Mouse (Mus musculus): Measurements from ENCODE around the gene Meis2. TPM values are rescaled to one million over a fixed set of nuclear protein-coding genes. Genes with fewer than 3 reads are reported as not detected.

Meis2 gene
- polyA plus RNA-seq, 1 experiment from 2014 or later = 142 TPM

- ATAC-seq (ENCODE audit: low FRiP score) (no peak), DNase-seq (ENCODE audit: low spot score) (peak; percentile 37)
- WGBS = 7% methylated on average over 10 of the region's 10 CpGs
- no peaks in the 10 kb centered on the region for H3K27me3 ChIP-seq (ENCODE audit: control insufficient read depth, insufficient read depth, low read length)
- H3K9me3 ChIP-seq (ENCODE audit: control insufficient read depth, low read length) = no peaks in the 10 kb centered on the region
- no peaks in the 10 kb centered on the region for H3K36me3 ChIP-seq (ENCODE audit: control insufficient read depth, insufficient read depth, low read length)
- H3K4me1 ChIP-seq (replicated peaks; ENCODE audit: control insufficient read depth, insufficient read depth, low read length) = peaks cover 3% of the 10 kb centered on the region
- peak overlapping the region; percentile 90 for H3K4me3 ChIP-seq (ENCODE audit: low read depth, low read length)
- peak overlapping the region; percentile 66 for H3K4me2 ChIP-seq (replicated peaks; ENCODE audit: low read depth, low read length)
- peak overlapping the region; percentile 88 for H3K9ac ChIP-seq (ENCODE audit: low read depth, low read length)
- H3K27ac ChIP-seq (ENCODE audit: low read depth, low read length) = peak overlapping the region; percentile 74
These were observed 5.2 kb upstream of the Meis2 start for GRCm38 (mm10) chr2:116070614-116071425.

DNA sequence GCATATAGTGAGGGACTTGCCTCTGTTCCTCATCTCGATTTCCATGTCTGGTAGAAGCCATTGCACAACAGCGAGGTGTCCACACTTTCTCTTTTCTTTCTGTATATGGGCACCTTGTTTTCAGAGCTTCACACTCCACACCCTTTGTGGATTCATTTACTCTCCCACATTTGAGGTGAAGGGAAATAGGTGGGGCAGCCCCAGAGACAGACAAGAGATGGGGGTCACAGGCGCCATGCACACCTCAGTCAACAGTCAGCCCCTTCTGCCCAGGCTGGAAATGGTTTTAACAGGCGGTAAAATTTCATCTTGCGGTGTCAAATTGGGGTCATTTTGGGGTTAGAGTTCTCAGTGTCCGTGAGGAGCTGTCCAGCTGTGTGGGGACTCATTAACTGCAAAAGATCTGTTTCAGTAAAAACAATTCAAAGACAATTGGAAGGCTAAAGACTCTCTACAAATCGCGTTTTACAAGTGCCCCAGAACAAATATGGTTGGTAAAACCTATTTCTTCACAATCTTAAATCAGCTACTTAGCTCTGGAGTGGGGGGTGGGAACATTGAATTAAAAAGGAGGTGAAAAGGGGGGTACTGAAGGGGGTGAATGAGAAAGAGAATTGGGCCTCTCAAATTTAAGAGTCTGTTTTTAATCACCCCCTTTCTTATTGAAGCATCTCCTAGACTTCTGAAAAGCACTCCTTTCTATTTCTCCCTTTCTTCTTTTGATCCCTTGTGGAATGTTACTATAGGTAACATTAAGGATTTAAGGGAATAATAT lies 4.0 kb upstream of the Meis2 start:
- H3K4me2 ChIP-seq (replicated peaks; ENCODE audit: low read depth, low read length) = peak overlapping the region; percentile 66
- H3K36me3 ChIP-seq (ENCODE audit: control insufficient read depth, insufficient read depth, low read length) = no peaks in the 10 kb centered on the region
- no peaks in the 10 kb centered on the region for H3K9me3 ChIP-seq (ENCODE audit: control insufficient read depth, low read length)
- 1% methylated on average over 8 of the region's 8 CpGs for WGBS
- H3K27me3 ChIP-seq (ENCODE audit: control insufficient read depth, insufficient read depth, low read length) = no peaks in the 10 kb centered on the region
- peak overlapping the region; percentile 88 for H3K9ac ChIP-seq (ENCODE audit: low read depth, low read length)
- DNase-seq (ENCODE audit: low spot score) = peak; percentile 50
- ATAC-seq (ENCODE audit: low FRiP score) = no peak
- peak overlapping the region; percentile 99 for H3K27ac ChIP-seq (ENCODE audit: low read depth, low read length)
- peak overlapping the region; percentile 90 for H3K4me3 ChIP-seq (ENCODE audit: low read depth, low read length)
- no peaks in the 10 kb centered on the region for H3K4me1 ChIP-seq (replicated peaks; ENCODE audit: control insufficient read depth, insufficient read depth, low read length)

GRCm38 (mm10) chr2:116068901-116069300 lies 3.3 kb upstream of the Meis2 start:
- H3K9me3 ChIP-seq (ENCODE audit: control insufficient read depth, low read length) = no peaks in the 10 kb centered on the region
- no peaks in the 10 kb centered on the region for H3K27me3 ChIP-seq (ENCODE audit: control insufficient read depth, insufficient read depth, low read length)
- no peaks in the 10 kb centered on the region for H3K4me1 ChIP-seq (replicated peaks; ENCODE audit: control insufficient read depth, insufficient read depth, low read length)
- peak overlapping the region; percentile 88 for H3K9ac ChIP-seq (ENCODE audit: low read depth, low read length)
- H3K36me3 ChIP-seq (ENCODE audit: control insufficient read depth, insufficient read depth, low read length) = no peaks in the 10 kb centered on the region
- ATAC-seq (ENCODE audit: low FRiP score) (no peak), DNase-seq (ENCODE audit: low spot score) (peak; percentile 25)
- H3K27ac ChIP-seq (ENCODE audit: low read depth, low read length) = peak overlapping the region; percentile 99
- peak overlapping the region; percentile 90 for H3K4me3 ChIP-seq (ENCODE audit: low read depth, low read length)
- 7% methylated on average over 7 of the region's 7 CpGs for WGBS
- H3K4me2 ChIP-seq (replicated peaks; ENCODE audit: low read depth, low read length) = peak overlapping the region; percentile 66

DNA sequence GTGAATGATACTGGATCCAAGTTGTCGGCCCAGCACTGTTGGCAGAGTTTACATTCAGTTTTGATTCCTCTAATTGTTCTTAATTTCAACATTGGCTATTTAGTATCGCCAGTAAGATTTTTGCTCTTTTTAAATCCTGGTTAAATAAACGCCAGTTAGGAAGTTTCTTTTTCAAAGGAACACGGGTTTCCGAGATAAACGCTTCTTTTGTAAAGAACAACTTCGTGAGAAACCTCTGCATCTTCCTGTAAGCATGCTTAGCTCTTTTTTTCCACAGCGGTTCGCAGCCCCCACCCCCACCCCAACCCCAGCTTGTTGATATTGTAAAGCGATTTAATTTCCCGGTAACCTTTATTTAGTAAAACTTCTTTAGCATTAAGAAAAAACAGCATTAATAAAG lies 2.8 kb upstream of the Meis2 start:
- peak overlapping the region; percentile 99 for H3K27ac ChIP-seq (ENCODE audit: low read depth, low read length)
- H3K9ac ChIP-seq (ENCODE audit: low read depth, low read length) = peak overlapping the region; percentile 88
- ATAC-seq (ENCODE audit: low FRiP score) (no peak), DNase-seq (ENCODE audit: low spot score) (no peak)
- WGBS = 1% methylated on average over 11 of the region's 11 CpGs
- no peaks in the 10 kb centered on the region for H3K36me3 ChIP-seq (ENCODE audit: control insufficient read depth, insufficient read depth, low read length)
- peak overlapping the region; percentile 90 for H3K4me3 ChIP-seq (ENCODE audit: low read depth, low read length)
- H3K27me3 ChIP-seq (ENCODE audit: control insufficient read depth, insufficient read depth, low read length) = no peaks in the 10 kb centered on the region
- H3K9me3 ChIP-seq (ENCODE audit: control insufficient read depth, low read length) = no peaks in the 10 kb centered on the region
- H3K4me2 ChIP-seq (replicated peaks; ENCODE audit: low read depth, low read length) = peak overlapping the region; percentile 66
- no peaks in the 10 kb centered on the region for H3K4me1 ChIP-seq (replicated peaks; ENCODE audit: control insufficient read depth, insufficient read depth, low read length)

DNA sequence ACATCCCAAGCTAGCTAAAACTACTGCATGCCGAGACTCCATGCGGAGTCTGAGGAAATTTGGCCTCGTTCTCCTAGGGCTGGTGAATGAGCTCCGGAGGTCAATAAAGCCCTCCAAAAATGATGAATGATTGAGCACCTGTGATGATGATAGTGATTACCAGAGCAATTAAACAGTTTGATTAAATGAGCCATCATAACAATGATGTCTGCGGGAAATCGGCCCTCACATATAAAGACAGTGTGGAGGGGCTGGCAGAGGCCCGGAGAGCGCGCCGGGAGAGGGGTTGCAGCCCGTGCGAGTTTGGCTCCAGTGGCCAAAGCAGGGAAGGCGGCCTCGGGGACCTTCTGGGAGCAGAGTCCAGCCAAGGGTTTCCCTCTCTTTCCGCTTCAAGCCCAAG lies 2.1 kb upstream of the Meis2 start:
- H3K9ac ChIP-seq (ENCODE audit: low read depth, low read length) = peak overlapping the region; percentile 88
- H3K9me3 ChIP-seq (ENCODE audit: control insufficient read depth, low read length) = no peaks in the 10 kb centered on the region
- H3K4me1 ChIP-seq (replicated peaks; ENCODE audit: control insufficient read depth, insufficient read depth, low read length) = no peaks in the 10 kb centered on the region
- peak overlapping the region; percentile 90 for H3K4me3 ChIP-seq (ENCODE audit: low read depth, low read length)
- H3K4me2 ChIP-seq (replicated peaks; ENCODE audit: low read depth, low read length) = peak overlapping the region; percentile 66
- WGBS = under 1% methylated on average over 15 of the region's 15 CpGs
- peak overlapping the region; percentile 99 for H3K27ac ChIP-seq (ENCODE audit: low read depth, low read length)
- ATAC-seq (ENCODE audit: low FRiP score) (no peak), DNase-seq (ENCODE audit: low spot score) (peak; percentile 72)
- no peaks in the 10 kb centered on the region for H3K36me3 ChIP-seq (ENCODE audit: control insufficient read depth, insufficient read depth, low read length)
- no peaks in the 10 kb centered on the region for H3K27me3 ChIP-seq (ENCODE audit: control insufficient read depth, insufficient read depth, low read length)

DNA sequence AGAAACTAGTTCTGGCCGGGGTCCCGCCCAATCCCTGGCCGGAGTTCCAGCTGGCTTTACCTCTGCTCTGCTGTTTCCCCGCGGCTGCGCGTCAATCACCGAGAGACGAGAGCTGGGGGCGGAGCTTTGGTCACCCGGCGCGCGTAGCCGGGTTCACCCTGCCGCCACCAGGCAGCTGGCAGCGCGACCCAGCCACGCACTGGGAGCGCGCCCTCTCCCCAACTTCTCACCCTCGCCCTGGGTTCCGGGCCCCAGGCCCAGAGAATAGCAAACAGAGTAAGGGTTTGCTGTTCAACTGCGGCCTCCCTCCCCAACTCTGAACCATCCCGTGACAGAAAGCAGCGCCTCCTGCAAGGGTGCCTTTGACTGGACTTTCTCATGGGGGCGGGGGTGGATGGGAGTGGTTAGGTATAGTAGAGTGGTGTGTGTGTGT lies 1.4 kb upstream of the Meis2 start:
- ATAC-seq (ENCODE audit: low FRiP score) = peak; percentile 76
- Histone ChIP-seq H3K36me3 (ENCODE audit: control insufficient read depth, insufficient read depth, low read length) (no peaks in the 10 kb centered on the region), H3K4me3 (ENCODE audit: low read depth, low read length) (peak overlapping the region; percentile 90), H3K9me3 (ENCODE audit: control insufficient read depth, low read length) (no peaks in the 10 kb centered on the region), H3K27me3 (ENCODE audit: control insufficient read depth, insufficient read depth, low read length) (no peaks in the 10 kb centered on the region), H3K4me1 (replicated peaks; ENCODE audit: control insufficient read depth, insufficient read depth, low read length) (no peaks in the 10 kb centered on the region), H3K9ac (ENCODE audit: low read depth, low read length) (peak overlapping the region; percentile 88), H3K4me2 (replicated peaks; ENCODE audit: low read depth, low read length) (peak overlapping the region; percentile 66), H3K27ac (ENCODE audit: low read depth, low read length) (peak overlapping the region; percentile 99)
- peak; percentile 92 for DNase-seq (ENCODE audit: low spot score)
- WGBS = 1% methylated on average over 25 of the region's 27 CpGs

GRCm38 (mm10) chr2:116066057-116066941 lies 660 bp upstream of the Meis2 start:
- peak; percentile 73 for DNase-seq (ENCODE audit: low spot score)
- peak overlapping the region; percentile 90 for H3K4me3 ChIP-seq (ENCODE audit: low read depth, low read length)
- WGBS = under 1% methylated on average over 36 of the region's 36 CpGs
- no peaks in the 10 kb centered on the region for H3K36me3 ChIP-seq (ENCODE audit: control insufficient read depth, insufficient read depth, low read length)
- H3K4me2 ChIP-seq (replicated peaks; ENCODE audit: low read depth, low read length) = peak overlapping the region; percentile 66
- H3K4me1 ChIP-seq (replicated peaks; ENCODE audit: control insufficient read depth, insufficient read depth, low read length) = no peaks in the 10 kb centered on the region
- H3K27me3 ChIP-seq (ENCODE audit: control insufficient read depth, insufficient read depth, low read length) = no peaks in the 10 kb centered on the region
- peak overlapping the region; percentile 88 for H3K9ac ChIP-seq (ENCODE audit: low read depth, low read length)
- ATAC-seq (ENCODE audit: low FRiP score) = peak; percentile 20
- no peaks in the 10 kb centered on the region for H3K9me3 ChIP-seq (ENCODE audit: control insufficient read depth, low read length)
- peak overlapping the region; percentile 99 for H3K27ac ChIP-seq (ENCODE audit: low read depth, low read length)

DNA sequence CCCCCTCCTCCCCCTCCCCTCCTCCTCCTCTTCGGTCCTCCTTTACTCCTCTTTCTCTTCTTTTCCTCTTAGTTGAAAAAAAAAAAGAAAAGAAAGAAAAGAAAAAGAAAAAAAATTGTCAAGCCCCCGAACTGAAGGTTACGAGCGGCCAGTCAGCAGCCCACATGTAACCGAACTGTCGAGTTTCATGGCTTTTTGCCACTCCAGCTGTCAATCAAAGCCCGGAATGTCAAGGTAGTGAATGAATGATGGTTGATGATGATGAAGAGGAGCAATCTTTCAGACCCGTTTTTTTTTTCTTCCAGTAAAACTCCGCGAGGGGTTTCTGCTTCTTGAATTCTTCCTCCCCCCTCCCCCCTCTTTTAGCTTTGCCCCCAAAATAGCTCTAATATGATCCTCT lies 582 bp downstream of the Meis2 start:
- Histone ChIP-seq H3K4me2 (replicated peaks; ENCODE audit: low read depth, low read length) (peak overlapping the region; percentile 66), H3K4me3 (ENCODE audit: low read depth, low read length) (peak overlapping the region; percentile 90), H3K27ac (ENCODE audit: low read depth, low read length) (peak overlapping the region; percentile 99), H3K9ac (ENCODE audit: low read depth, low read length) (peak overlapping the region; percentile 100), H3K36me3 (ENCODE audit: control insufficient read depth, insufficient read depth, low read length) (no peaks in the 10 kb centered on the region), H3K27me3 (ENCODE audit: control insufficient read depth, insufficient read depth, low read length) (no peaks in the 10 kb centered on the region), H3K9me3 (ENCODE audit: control insufficient read depth, low read length) (no peaks in the 10 kb centered on the region), H3K4me1 (replicated peaks; ENCODE audit: control insufficient read depth, insufficient read depth, low read length) (no peaks in the 10 kb centered on the region)
- DNase-seq (ENCODE audit: low spot score) (peak; percentile 69), ATAC-seq (ENCODE audit: low FRiP score) (no peak)
- WGBS = 1% methylated on average over 10 of the region's 10 CpGs

Measured in hindbrain, embryonic 11.5 days (tissue).